Mouse (Mus musculus) heart, embryonic 13.5 days (tissue): ENCODE measurements at regions not wholly inside any gene's neighbourhood (a gene's known extent, or its start where the extent isn't known, plus 50 kb on each side); places are given as distances from the start of the nearest gene placed in this dataset.

ENCODE experiments used
- ATAC-seq: fragments of 200-750 bp; cut with Nextera tagmentation; 2 replicates; pipeline ENCODE4 v1.8.0; 2017; ENCODE audit warnings: moderate TSS enrichment; ENCODE audit not compliant: insufficient number of reproducible peaks, low FRiP score, low TSS enrichment; ENCODE audit errors: extremely low read depth
- H3K27ac ChIP-seq: fragments of 300-500 bp; sonication (generic); replicated peaks from 2 replicates; pipeline ENCODE4 v1.5.1; 2015; ENCODE audit warnings: moderate library complexity, mild to moderate bottlenecking, inconsistent platforms
- H3K27me3 ChIP-seq: fragments of 300-500 bp; sonication (generic); replicated peaks from 2 replicates; pipeline ENCODE4 v1.6.1; 2015; ENCODE audit warnings: mild to moderate bottlenecking, inconsistent platforms
- H3K36me3 ChIP-seq: fragments of 300-500 bp; sonication (generic); 2 replicates; pipeline ENCODE4 v1.6.1; 2015; ENCODE audit warnings: mild to moderate bottlenecking, inconsistent platforms
- H3K4me1 ChIP-seq: fragments of 300-500 bp; sonication (generic); 2 replicates; pipeline ENCODE4 v1.6.1; 2015; ENCODE audit warnings: inconsistent platforms
- H3K4me2 ChIP-seq: fragments of 300-500 bp; sonication (generic); 2 replicates; pipeline ENCODE4 v1.6.1; 2015; ENCODE audit warnings: inconsistent platforms, mild to moderate bottlenecking, moderate library complexity
- H3K4me3 ChIP-seq: fragments of 300-500 bp; sonication (generic); 2 replicates; pipeline ENCODE4 v1.5.1; 2015; ENCODE audit warnings: moderate library complexity, mild to moderate bottlenecking, inconsistent platforms
- H3K9ac ChIP-seq: fragments of 300-500 bp; sonication (generic); 2 replicates; pipeline ENCODE4 v1.6.1; 2015; ENCODE audit warnings: inconsistent platforms, mild to moderate bottlenecking, moderate library complexity
- H3K9me3 ChIP-seq: fragments of 300-500 bp; sonication (generic); 2 replicates; pipeline ENCODE4 v1.6.1; 2016; ENCODE audit warnings: inconsistent platforms
- WGBS: fragments of 180-500 bp; shearing (Covaris S2); methylation state at CpG from one replicate; pipeline ENCODE4 v1.1.7; 2015; ENCODE audit warnings: mixed read lengths; 5-methylcytosine and 5-hydroxymethylcytosine counted together

GRCm38 (mm10) chr13:52702201-52702611 is 119.2 kb downstream of the Syk start:
- H3K9me3 ChIP-seq: no peaks in the 10 kb centered on the region

GRCm38 (mm10) chr13:52703401-52704164 is 120.6 kb downstream of the Syk start:
- Histone ChIP-seq H3K36me3 (no peaks in the 10 kb centered on the region), H3K4me3 (no peak overlapping the region), H3K9me3 (no peaks in the 10 kb centered on the region), H3K4me1 (peaks cover 7% of the 10 kb centered on the region), H3K4me2 (no peak overlapping the region), H3K9ac (no peak overlapping the region), H3K27ac (no peak overlapping the region), H3K27me3 (0 out of 2 replicates have a peak, but pooled peaks cover 5% of the 10 kb centered on the region)
- WGBS: 57% methylated on average over 12 of the region's 12 CpGs
- ATAC-seq: no peak

More at GRCm38 (mm10) chr13:52702201-52702611, 119.2 kb downstream of the Syk start:
- H3K4me3 ChIP-seq: no peak overlapping the region
- 0 out of 2 replicates have a peak overlapping the region, but pooled peaks have one; percentile 7 for H3K4me2 ChIP-seq
- H3K4me1 ChIP-seq: peaks cover 7% of the 10 kb centered on the region
- H3K36me3 ChIP-seq: no peaks in the 10 kb centered on the region
- WGBS: 48% methylated on average over 15 of the region's 15 CpGs
- no peak overlapping the region for H3K27ac ChIP-seq
- no peaks in the 10 kb centered on the region for H3K27me3 ChIP-seq
- H3K9ac ChIP-seq: no peak overlapping the region
- ATAC-seq: no peak

GRCm38 (mm10) chr13:52704673-52705072 is 121.7 kb downstream of the Syk start:
- H3K9ac ChIP-seq: no peak overlapping the region
- no peak overlapping the region for H3K27ac ChIP-seq
- no peak for ATAC-seq
- H3K4me3 ChIP-seq: no peak overlapping the region
- H3K4me1 ChIP-seq: peaks cover 7% of the 10 kb centered on the region
- no peaks in the 10 kb centered on the region for H3K9me3 ChIP-seq
- H3K27me3 ChIP-seq: peaks cover 10% of the 10 kb centered on the region; the same call in 1 of the 2 replicates
- H3K4me2 ChIP-seq: no peak overlapping the region
- H3K36me3 ChIP-seq: no peaks in the 10 kb centered on the region
- 43% methylated on average over 3 of the region's 3 CpGs for WGBS

GRCm38 (mm10) chr13:52709580-52709979 is 126.6 kb downstream of the Syk start:
- Histone ChIP-seq H3K36me3 (no peaks in the 10 kb centered on the region), H3K4me2 (no peak overlapping the region), H3K9me3 (no peaks in the 10 kb centered on the region), H3K27me3 (peaks cover 24% of the 10 kb centered on the region; the same call in 1 of the 2 replicates), H3K27ac (no peak overlapping the region), H3K4me3 (no peak overlapping the region), H3K4me1 (peaks cover 4% of the 10 kb centered on the region; the same call in 1 of the 2 replicates), H3K9ac (no peak overlapping the region)
- no peak for ATAC-seq
- 57% methylated on average over 5 of the region's 5 CpGs for WGBS

GRCm38 (mm10) chr13:52711713-52712369 is 128.9 kb downstream of the Syk start:
- no peaks in the 10 kb centered on the region for H3K9me3 ChIP-seq
- WGBS: 33% methylated on average over 9 of the region's 9 CpGs
- no peak overlapping the region for H3K4me2 ChIP-seq
- no peaks in the 10 kb centered on the region for H3K36me3 ChIP-seq
- peaks cover 24% of the 10 kb centered on the region; the same call in 1 of the 2 replicates for H3K27me3 ChIP-seq
- H3K4me3 ChIP-seq: no peak overlapping the region
- H3K9ac ChIP-seq: no peak overlapping the region; the same call in 1 of the 2 replicates
- peaks cover 4% of the 10 kb centered on the region; the same call in 1 of the 2 replicates for H3K4me1 ChIP-seq
- H3K27ac ChIP-seq: no peak overlapping the region
- no peak for ATAC-seq

- Histone ChIP-seq H3K27ac (no peak overlapping the region), H3K27me3 (no peaks in the 10 kb centered on the region), H3K9ac (no peak overlapping the region), H3K4me3 (no peak overlapping the region), H3K4me2 (no peak overlapping the region), H3K9me3 (no peaks in the 10 kb centered on the region; the same call in 1 of the 2 replicates), H3K4me1 (no peaks in the 10 kb centered on the region), H3K36me3 (no peaks in the 10 kb centered on the region)
- WGBS: 81% methylated on average over 6 of the region's 6 CpGs
- no peak for ATAC-seq
Measured at GRCm38 (mm10) chr13:52721463-52721862, 138.5 kb downstream of the Syk start.

GRCm38 (mm10) chr13:52722718-52723117 is 139.7 kb downstream of the Syk start:
- no peaks in the 10 kb centered on the region for H3K36me3 ChIP-seq
- WGBS: 47% methylated on average over 3 of the region's 3 CpGs
- H3K4me3 ChIP-seq: no peak overlapping the region
- no peaks in the 10 kb centered on the region for H3K4me1 ChIP-seq
- no peaks in the 10 kb centered on the region for H3K27me3 ChIP-seq
- H3K27ac ChIP-seq: no peak overlapping the region
- no peak overlapping the region for H3K9ac ChIP-seq
- ATAC-seq: no peak
- H3K4me2 ChIP-seq: no peak overlapping the region
- no peaks in the 10 kb centered on the region; the same call in 1 of the 2 replicates for H3K9me3 ChIP-seq

- no peaks in the 10 kb centered on the region for H3K36me3 ChIP-seq
- peaks cover 9% of the 10 kb centered on the region; the same call in 1 of the 2 replicates for H3K4me1 ChIP-seq
- WGBS: 46% methylated on average over 10 of the region's 10 CpGs
- H3K4me3 ChIP-seq: no peak overlapping the region
- no peak overlapping the region for H3K4me2 ChIP-seq
- no peak for ATAC-seq
- no peaks in the 10 kb centered on the region for H3K27me3 ChIP-seq
- H3K9me3 ChIP-seq: no peaks in the 10 kb centered on the region
- H3K9ac ChIP-seq: no peak overlapping the region
- no peak overlapping the region for H3K27ac ChIP-seq
Measured at GRCm38 (mm10) chr13:52726043-52726442, 143.1 kb downstream of the Syk start.

- Histone ChIP-seq H3K9ac (no peak overlapping the region), H3K9me3 (no peaks in the 10 kb centered on the region), H3K27me3 (no peaks in the 10 kb centered on the region), H3K27ac (no peak overlapping the region), H3K36me3 (no peaks in the 10 kb centered on the region), H3K4me1 (peaks cover 9% of the 10 kb centered on the region; the same call in 1 of the 2 replicates), H3K4me2 (no peak overlapping the region), H3K4me3 (no peak overlapping the region)
- no peak for ATAC-seq
- WGBS: 76% methylated on average over 3 of the region's 3 CpGs
Measured at GRCm38 (mm10) chr13:52726525-52726924, 143.6 kb downstream of the Syk start.

- H3K9me3 ChIP-seq: no peaks in the 10 kb centered on the region
- ATAC-seq: no peak
- H3K4me3 ChIP-seq: no peak overlapping the region
- H3K27ac ChIP-seq: no peak overlapping the region
- H3K4me1 ChIP-seq: peaks cover 28% of the 10 kb centered on the region
- no peaks in the 10 kb centered on the region for H3K27me3 ChIP-seq
- H3K36me3 ChIP-seq: no peaks in the 10 kb centered on the region
- 85% methylated on average over 6 of the region's 6 CpGs for WGBS
- H3K9ac ChIP-seq: no peak overlapping the region
- H3K4me2 ChIP-seq: no peak overlapping the region
Measured at GRCm38 (mm10) chr13:52735453-52735933, 152.5 kb downstream of the Syk start.

GRCm38 (mm10) chr13:52735934-52736523 is 153.1 kb downstream of the Syk start:
- H3K27me3 ChIP-seq: no peaks in the 10 kb centered on the region
- WGBS: 67% methylated on average over 19 of the region's 19 CpGs

More at GRCm38 (mm10) chr13:52735934-52736523, 153.1 kb downstream of the Syk start:
- Histone ChIP-seq H3K27ac (no peak overlapping the region), H3K4me2 (no peak overlapping the region), H3K9ac (no peak overlapping the region), H3K9me3 (no peaks in the 10 kb centered on the region), H3K4me1 (peaks cover 25% of the 10 kb centered on the region), H3K4me3 (no peak overlapping the region), H3K36me3 (no peaks in the 10 kb centered on the region)
- ATAC-seq: no peak
